Mouse (Mus musculus): ENCODE data around the gene Atg2a. TPM values are rescaled to one million over a fixed set of nuclear protein-coding genes. Genes with fewer than 3 reads are reported as not detected.
"Not testable (repeated sequence)": the region's sequence is repeated elsewhere in the genome, so short reads cannot be mapped to it uniquely, and the experiment has no call there.

Gene Atg2a
- total and polyA plus RNA-seq, 2 experiments = 9.1 to 32.3 TPM

DNA sequence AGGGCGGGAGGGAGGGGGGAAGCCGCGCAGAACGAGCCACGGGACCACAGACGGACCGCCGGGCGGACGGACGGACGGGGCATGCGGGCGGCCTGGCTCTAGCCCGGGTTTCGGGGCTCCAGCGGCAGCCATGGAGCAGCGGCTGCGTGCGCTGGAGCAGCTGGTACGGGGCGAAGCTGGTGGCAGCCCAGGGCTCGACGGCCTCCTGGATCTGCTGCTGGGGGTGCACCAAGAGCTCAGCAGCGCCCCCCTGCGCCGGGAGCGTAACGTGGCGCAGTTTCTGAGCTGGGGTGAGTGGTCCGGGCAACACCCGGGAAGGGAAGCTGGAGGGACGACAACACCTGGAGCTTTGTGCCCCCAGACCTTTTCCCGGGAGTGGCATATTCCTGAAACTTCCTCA, 65.1 kb downstream of the Atg2a start:
- Histone ChIP-seq H3K27ac (replicated peaks; ENCODE audit: insufficient read depth, low read depth, low read length) (no peak overlapping the region), H3K4me1 (ENCODE audit: control insufficient read depth, insufficient read depth, low read length) (peaks cover 13% of the 10 kb centered on the region)

DNA sequence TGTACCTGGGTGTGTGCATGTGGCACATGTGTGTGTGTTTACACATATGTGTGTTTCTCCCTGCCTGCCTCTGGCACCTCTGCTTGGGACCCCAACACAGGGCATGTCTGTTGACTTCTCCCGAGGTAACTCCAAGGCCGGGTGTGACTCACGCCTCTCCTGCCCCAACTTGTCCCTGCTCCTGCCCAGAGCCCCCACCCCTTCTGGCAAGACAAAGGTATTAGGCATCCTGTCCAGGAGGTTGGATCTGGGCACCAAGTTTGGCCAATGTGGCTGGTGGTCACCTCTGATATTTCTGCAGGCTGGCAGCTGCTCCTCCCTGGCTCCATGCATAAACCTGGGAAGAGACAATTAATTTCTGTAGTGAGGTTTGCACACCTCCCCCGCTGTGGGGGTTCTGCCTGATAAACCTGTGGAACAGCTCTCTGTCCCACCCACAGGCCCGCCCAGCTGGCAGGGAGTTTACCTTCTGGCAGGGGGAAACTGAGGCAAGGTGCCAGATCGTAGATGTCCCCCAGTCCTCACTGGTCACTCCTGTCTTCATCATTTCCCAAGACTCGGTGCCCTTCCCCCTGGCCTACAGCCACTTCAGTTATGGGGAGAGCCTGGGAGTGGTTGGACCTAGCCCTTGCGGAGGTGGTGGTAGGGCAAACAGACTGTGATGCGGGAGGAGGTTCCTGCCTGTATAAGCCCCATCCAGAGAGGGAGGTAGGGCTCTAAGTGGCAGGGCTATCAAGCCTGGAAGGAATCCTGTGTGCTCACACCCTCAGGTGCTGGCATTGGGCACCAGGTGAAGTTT, 66.5 kb downstream of the Atg2a start:
- peaks cover 13% of the 10 kb centered on the region for H3K4me1 ChIP-seq (ENCODE audit: control insufficient read depth, insufficient read depth, low read length)
- H3K4me3 ChIP-seq (ENCODE audit: insufficient read depth, low read depth, low read length) = no peak overlapping the region
- no peak for DNase-seq (ENCODE audit: extremely low read depth, low read depth, low spot score)
- H3K36me3 ChIP-seq (ENCODE audit: control insufficient read depth, insufficient read depth, low read length) = no peaks in the 10 kb centered on the region
- H3K9ac ChIP-seq (ENCODE audit: low read depth, low read length) = no peak overlapping the region
- H3K79me2 ChIP-seq (ENCODE audit: control insufficient read depth, insufficient read depth, low read length) = no peaks in the 10 kb centered on the region
- 67% methylated on average over 9 of the region's 9 CpGs for WGBS
- H3K27ac ChIP-seq (replicated peaks; ENCODE audit: insufficient read depth, low read depth, low read length) = no peak overlapping the region
- H3K27me3 ChIP-seq (ENCODE audit: control insufficient read depth, insufficient read depth, low read length) = no peaks in the 10 kb centered on the region
- TF ChIP-seq POLR2A (IDR thresholded peaks at IDR 0.05; ENCODE audit: extremely low read depth, insufficient read depth, low read length) = no peak
- no peak for TF ChIP-seq CTCF (IDR thresholded peaks at IDR 0.05; ENCODE audit: low read depth, low read length)

More for the DNA sequence above, 65.1 kb downstream of the Atg2a start:
- H3K79me2 ChIP-seq (ENCODE audit: control insufficient read depth, insufficient read depth, low read length) = no peaks in the 10 kb centered on the region
- peak overlapping the region; percentile 66 for H3K4me3 ChIP-seq (ENCODE audit: insufficient read depth, low read depth, low read length)
- no peaks in the 10 kb centered on the region for H3K27me3 ChIP-seq (ENCODE audit: control insufficient read depth, insufficient read depth, low read length)
- H3K9ac ChIP-seq (ENCODE audit: low read depth, low read length) = peak overlapping the region; percentile 89
- under 1% methylated on average over 33 of the region's 34 CpGs for WGBS
- peak; percentile 28 for DNase-seq (ENCODE audit: extremely low read depth, low read depth, low spot score)
- TF ChIP-seq POLR2A (IDR thresholded peaks at IDR 0.05; ENCODE audit: extremely low read depth, insufficient read depth, low read length) (no peak), CTCF (IDR thresholded peaks at IDR 0.05; ENCODE audit: low read depth, low read length) (peak; percentile 77)
- no peaks in the 10 kb centered on the region for H3K36me3 ChIP-seq (ENCODE audit: control insufficient read depth, insufficient read depth, low read length)

DNA sequence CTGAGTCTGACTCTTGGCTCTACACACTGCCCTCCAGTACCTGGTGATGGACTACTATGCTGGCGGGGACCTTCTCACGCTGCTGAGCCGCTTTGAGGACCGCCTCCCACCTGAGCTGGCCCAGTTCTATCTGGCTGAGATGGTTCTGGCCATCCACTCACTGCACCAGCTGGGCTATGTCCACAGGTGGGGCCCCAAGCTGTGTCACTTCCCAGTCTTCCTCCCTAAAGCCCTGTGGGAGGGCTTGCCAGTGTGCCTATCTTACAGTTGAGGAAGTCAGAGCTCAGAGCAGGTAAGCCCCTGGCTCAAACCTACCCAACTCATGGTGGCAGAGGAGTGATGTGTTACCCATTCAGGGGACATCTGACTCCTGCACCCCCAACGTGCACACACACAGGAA, 68.7 kb downstream of the Atg2a start:
- Histone ChIP-seq H3K9ac (ENCODE audit: low read depth, low read length) (no peak overlapping the region), H3K4me1 (ENCODE audit: control insufficient read depth, insufficient read depth, low read length) (peaks cover 10% of the 10 kb centered on the region), H3K79me2 (ENCODE audit: control insufficient read depth, insufficient read depth, low read length) (no peaks in the 10 kb centered on the region), H3K27ac (replicated peaks; ENCODE audit: insufficient read depth, low read depth, low read length) (no peak overlapping the region), H3K36me3 (ENCODE audit: control insufficient read depth, insufficient read depth, low read length) (no peaks in the 10 kb centered on the region), H3K27me3 (ENCODE audit: control insufficient read depth, insufficient read depth, low read length) (no peaks in the 10 kb centered on the region), H3K4me3 (ENCODE audit: insufficient read depth, low read depth, low read length) (no peak overlapping the region)
- WGBS = 90% methylated on average over 5 of the region's 5 CpGs
- no peak for DNase-seq (ENCODE audit: extremely low read depth, low read depth, low spot score)
- TF ChIP-seq POLR2A (IDR thresholded peaks at IDR 0.05; ENCODE audit: extremely low read depth, insufficient read depth, low read length) = no peak
- no peak for TF ChIP-seq CTCF (IDR thresholded peaks at IDR 0.05; ENCODE audit: low read depth, low read length)

- WGBS = 88% methylated on average over 3 of the region's 3 CpGs
- H3K27me3 ChIP-seq (ENCODE audit: control insufficient read depth, insufficient read depth, low read length); H3K36me3 ChIP-seq (ENCODE audit: control insufficient read depth, insufficient read depth, low read length); H3K79me2 ChIP-seq (ENCODE audit: control insufficient read depth, insufficient read depth, low read length); DNase-seq (ENCODE audit: extremely low read depth, low read depth, low spot score); H3K4me1 ChIP-seq (ENCODE audit: control insufficient read depth, insufficient read depth, low read length); H3K9ac ChIP-seq (ENCODE audit: low read depth, low read length); H3K4me3 ChIP-seq (ENCODE audit: insufficient read depth, low read depth, low read length); H3K27ac ChIP-seq (replicated peaks; ENCODE audit: insufficient read depth, low read depth, low read length): not testable (repeated sequence)
These were observed 70.3 kb downstream of the Atg2a start for GRCm38 (mm10) chr19:6311783-6312182.

Other genes with a start within 250 kb of the Atg2a start
- 8.0 and 9.9 TPM in 2 replicates for gene Capn1, start 225.8 kb upstream of the Atg2a start, total RNA-seq (2014; rRNA removed)
- 10.6 and 12.7 TPM in 2 replicates for gene Capn1, start 225.8 kb upstream of the Atg2a start, polyA plus RNA-seq (2012; rRNA removed)
- gene Syvn1, start 195.1 kb upstream of the Atg2a start, total RNA-seq (2014; rRNA removed) = 7.6 and 15.2 TPM in 2 replicates
- 53.0 and 64.7 TPM in 2 replicates for gene Syvn1, start 195.1 kb upstream of the Atg2a start, polyA plus RNA-seq (2012; rRNA removed)
- 27.1 and 27.2 TPM in 2 replicates for gene Mrpl49, start 183.9 kb upstream of the Atg2a start, total RNA-seq (2014; rRNA removed)
- gene Mrpl49, start 183.9 kb upstream of the Atg2a start, polyA plus RNA-seq (2012; rRNA removed) = 13.6 and 16.8 TPM in 2 replicates
- gene Fau, start 183.8 kb upstream of the Atg2a start, total RNA-seq (2014; rRNA removed) = 455 and 560 TPM in 2 replicates
- 715 and 820 TPM in 2 replicates for gene Fau, start 183.8 kb upstream of the Atg2a start, polyA plus RNA-seq (2012; rRNA removed)
- gene Znhit2, start 180.5 kb upstream of the Atg2a start, total RNA-seq (2014; rRNA removed) = 10.9 and 12.6 TPM in 2 replicates
- 52.6 and 52.7 TPM in 2 replicates for gene Znhit2, start 180.5 kb upstream of the Atg2a start, polyA plus RNA-seq (2012; rRNA removed)
- 185 and 210 TPM in 2 replicates for gene Tm7sf2, start 173.3 kb upstream of the Atg2a start, total RNA-seq (2014; rRNA removed)
- gene Tm7sf2, start 173.3 kb upstream of the Atg2a start, polyA plus RNA-seq (2012; rRNA removed) = 433 and 503 TPM in 2 replicates
- 16.0 and 19.8 TPM in 2 replicates for gene Vps51, start 164.4 kb upstream of the Atg2a start, total RNA-seq (2014; rRNA removed)
- 30.4 and 36.3 TPM in 2 replicates for gene Vps51, start 164.4 kb upstream of the Atg2a start, polyA plus RNA-seq (2012; rRNA removed)
- not detected in 2 replicates for gene Tmem262, start 161.6 kb upstream of the Atg2a start, total RNA-seq (2014; rRNA removed)
- not detected in 2 replicates for gene Tmem262, start 161.6 kb upstream of the Atg2a start, polyA plus RNA-seq (2012; rRNA removed)
- 0.34 and 0.46 TPM in 2 replicates for gene Gm28374, start 159.4 kb upstream of the Atg2a start, total RNA-seq (2014; rRNA removed)
- 0.20 TPM in 1 of 2 replicates, not detected in the other for gene Gm28374, start 159.4 kb upstream of the Atg2a start, polyA plus RNA-seq (2012; rRNA removed)
- 7.9 and 11.0 TPM in 2 replicates for gene Zfpl1, start 156.7 kb upstream of the Atg2a start, total RNA-seq (2014; rRNA removed)
- 45.1 and 49.1 TPM in 2 replicates for gene Zfpl1, start 156.7 kb upstream of the Atg2a start, polyA plus RNA-seq (2012; rRNA removed)
- gene Cdca5, start 156.7 kb upstream of the Atg2a start, total RNA-seq (2014; rRNA removed) = 0.28 and 0.47 TPM in 2 replicates
- gene Cdca5, start 156.7 kb upstream of the Atg2a start, polyA plus RNA-seq (2012; rRNA removed) = 0.18 and 0.20 TPM in 2 replicates
- gene AC131692.1, start 147.2 kb upstream of the Atg2a start, total RNA-seq (2014; rRNA removed) = not detected in 2 replicates
- gene AC131692.1, start 147.2 kb upstream of the Atg2a start, polyA plus RNA-seq (2012; rRNA removed) = not detected in 2 replicates
- gene Naaladl1, start 135.9 kb upstream of the Atg2a start, total RNA-seq (2014; rRNA removed) = not detected in 2 replicates
- gene Naaladl1, start 135.9 kb upstream of the Atg2a start, polyA plus RNA-seq (2012; rRNA removed) = not detected in 2 replicates
- 4.0 and 4.9 TPM in 2 replicates for gene Sac3d1, start 123.0 kb upstream of the Atg2a start, total RNA-seq (2014; rRNA removed)
- gene Sac3d1, start 123.0 kb upstream of the Atg2a start, polyA plus RNA-seq (2012; rRNA removed) = 19.4 and 22.0 TPM in 2 replicates
- gene Snx15, start 113.4 kb upstream of the Atg2a start, total RNA-seq (2014; rRNA removed) = 7.2 and 10.5 TPM in 2 replicates
- 19.1 and 20.5 TPM in 2 replicates for gene Snx15, start 113.4 kb upstream of the Atg2a start, polyA plus RNA-seq (2012; rRNA removed)
- 0.74 and 1.6 TPM in 2 replicates for gene Batf2, start 100.7 kb upstream of the Atg2a start, total RNA-seq (2014; rRNA removed)
- 1.1 and 2.4 TPM in 2 replicates for gene Batf2, start 100.7 kb upstream of the Atg2a start, polyA plus RNA-seq (2012; rRNA removed)
- 2.5 and 3.0 TPM in 2 replicates for gene Arl2, start 100.1 kb upstream of the Atg2a start, total RNA-seq (2014; rRNA removed)
- 13.9 and 16.3 TPM in 2 replicates for gene Arl2, start 100.1 kb upstream of the Atg2a start, polyA plus RNA-seq (2012; rRNA removed)
- gene Majin, start 57.3 kb upstream of the Atg2a start, total RNA-seq (2014; rRNA removed) = not detected in 2 replicates
- gene Majin, start 57.3 kb upstream of the Atg2a start, polyA plus RNA-seq (2012; rRNA removed) = 0.14 TPM in 1 of 2 replicates, not detected in the other
- gene Gpha2, start 15.3 kb upstream of the Atg2a start, total RNA-seq (2014; rRNA removed) = 0.27 and 0.28 TPM in 2 replicates
- not detected in 2 replicates for gene Gpha2, start 15.3 kb upstream of the Atg2a start, polyA plus RNA-seq (2012; rRNA removed)
- gene Ppp2r5b, start 5.8 kb upstream of the Atg2a start, total RNA-seq (2014; rRNA removed) = 3.2 and 3.3 TPM in 2 replicates
- 12.5 and 14.5 TPM in 2 replicates for gene Ppp2r5b, start 5.8 kb upstream of the Atg2a start, polyA plus RNA-seq (2012; rRNA removed)
- 25.3 and 29.7 TPM in 2 replicates for gene Ehd1, start 35.1 kb downstream of the Atg2a start, total RNA-seq (2014; rRNA removed)
- gene Ehd1, start 35.1 kb downstream of the Atg2a start, polyA plus RNA-seq (2012; rRNA removed) = 140 and 154 TPM in 2 replicates
- 3.1 and 4.6 TPM in 2 replicates for gene Cdc42bpg, start 64.8 kb downstream of the Atg2a start, total RNA-seq (2014; rRNA removed)
- 6.7 and 7.3 TPM in 2 replicates for gene Cdc42bpg, start 64.8 kb downstream of the Atg2a start, polyA plus RNA-seq (2012; rRNA removed)
- 9.3 and 10.1 TPM in 2 replicates for gene Men1, start 93.3 kb downstream of the Atg2a start, total RNA-seq (2014; rRNA removed)
- gene Men1, start 93.3 kb downstream of the Atg2a start, polyA plus RNA-seq (2012; rRNA removed) = 26.6 and 29.4 TPM in 2 replicates
- gene Map4k2, start 99.5 kb downstream of the Atg2a start, total RNA-seq (2014; rRNA removed) = 12.8 and 17.1 TPM in 2 replicates
- gene Map4k2, start 99.5 kb downstream of the Atg2a start, polyA plus RNA-seq (2012; rRNA removed) = 33.0 and 39.1 TPM in 2 replicates
- 28.5 and 34.8 TPM in 2 replicates for gene Sf1, start 122.0 kb downstream of the Atg2a start, total RNA-seq (2014; rRNA removed)
- 45.7 and 62.8 TPM in 2 replicates for gene Sf1, start 122.0 kb downstream of the Atg2a start, polyA plus RNA-seq (2012; rRNA removed)
- gene Pygm, start 142.7 kb downstream of the Atg2a start, total RNA-seq (2014; rRNA removed) = 0.94 and 1.6 TPM in 2 replicates
- 1.1 and 2.3 TPM in 2 replicates for gene Pygm, start 142.7 kb downstream of the Atg2a start, polyA plus RNA-seq (2012; rRNA removed)
- gene Rasgrp2, start 157.7 kb downstream of the Atg2a start, total RNA-seq (2014; rRNA removed) = 19.9 and 23.4 TPM in 2 replicates
- 36.5 and 39.5 TPM in 2 replicates for gene Rasgrp2, start 157.7 kb downstream of the Atg2a start, polyA plus RNA-seq (2012; rRNA removed)
- gene Nrxn2, start 177.1 kb downstream of the Atg2a start, total RNA-seq (2014; rRNA removed) = 0.28 and 1.1 TPM in 2 replicates
- 1.2 and 2.4 TPM in 2 replicates for gene Nrxn2, start 177.1 kb downstream of the Atg2a start, polyA plus RNA-seq (2012; rRNA removed)

Data from liver, adult 2 months (tissue).